Mouse (Mus musculus): ENCODE data around the gene Gga1. TPM values are rescaled to one million over a fixed set of nuclear protein-coding genes. Genes with fewer than 3 reads are reported as not detected.

Gga1 gene
- total RNA-seq, 2 experiments from 2014 or later, result 40.4 to 45.2 TPM

DNA sequence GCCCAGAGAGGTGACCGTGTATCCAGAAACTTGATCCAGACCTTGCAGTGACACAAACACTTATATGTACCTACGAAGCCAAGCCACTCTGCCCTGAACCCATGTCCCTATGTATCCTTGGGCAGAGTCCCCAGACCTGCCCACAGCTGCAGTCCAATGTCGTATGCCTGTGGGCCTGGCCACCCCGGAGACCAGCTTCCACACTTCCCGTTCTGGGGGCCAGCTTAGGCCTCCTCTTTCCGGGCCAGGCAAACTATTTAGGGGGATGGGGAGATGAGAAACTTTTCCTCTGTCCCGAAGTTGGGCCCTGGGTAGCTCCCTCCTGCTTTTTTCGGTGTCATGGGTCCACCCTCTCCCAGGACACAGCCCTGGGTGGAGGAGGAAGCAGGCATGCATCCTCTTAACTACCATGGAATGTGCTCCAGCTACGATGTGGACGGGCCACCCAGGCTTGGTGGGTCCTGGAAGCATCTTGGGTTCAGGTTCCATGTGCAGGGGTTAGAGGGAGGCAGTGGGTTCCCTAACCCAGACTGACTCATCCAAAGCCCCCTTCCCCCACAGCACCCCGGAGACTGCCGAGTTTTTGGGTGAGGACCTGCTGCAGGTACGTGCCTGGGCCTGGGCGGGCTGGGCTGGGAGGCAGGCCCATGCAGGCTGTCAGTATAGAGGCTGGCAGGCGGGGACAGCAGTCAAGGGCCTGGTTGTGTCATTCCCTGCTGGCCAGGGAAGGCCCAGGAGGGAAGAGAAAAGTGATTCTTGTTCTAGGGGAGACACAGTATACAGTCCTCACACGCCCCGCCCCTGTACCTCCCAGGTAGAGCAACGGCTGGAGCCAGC, 23.8 kb downstream of the Gga1 start:
- no peak for DNase-seq
- intact Hi-C loops (cut with DNase I), result loop anchor here (5.0 kb wide), 1 partner anchor 116 kb away; no protein-coding TSS in a partner anchor

GRCm38 (mm10) chr15:78901422-78901789, 24.4 kb downstream of the Gga1 start:
- DNase-seq, result no peak
- intact Hi-C loops (cut with DNase I), result loop anchor here (5.0 kb wide), 1 partner anchor 116 kb away; no protein-coding TSS in a partner anchor

DNA sequence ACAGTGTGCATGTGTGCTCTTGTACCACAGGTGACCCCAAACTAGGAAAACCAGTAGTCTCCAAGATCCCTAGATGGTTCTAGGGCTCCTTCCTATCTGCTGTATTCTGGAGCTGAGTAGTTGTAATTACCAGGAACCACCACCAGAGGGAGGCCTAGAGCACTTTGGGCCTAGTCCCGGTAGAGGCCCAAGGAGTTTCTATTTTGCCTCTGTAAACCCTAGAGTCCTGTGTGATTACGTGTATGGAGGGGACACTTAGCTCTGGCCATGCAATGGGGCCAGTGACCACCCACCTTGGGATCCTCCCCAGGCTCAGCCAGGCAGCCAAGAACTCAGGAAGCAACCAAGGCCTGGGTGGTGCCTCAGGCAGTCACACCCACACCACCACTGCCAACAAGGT, 26.3 kb downstream of the Gga1 start:
- intact Hi-C loops (cut with DNase I), result loop anchor here (5.0 kb wide), 1 partner anchor 114 kb away; no protein-coding TSS in a partner anchor
- peak; percentile 88 to 93 for DNase-seq

DNA sequence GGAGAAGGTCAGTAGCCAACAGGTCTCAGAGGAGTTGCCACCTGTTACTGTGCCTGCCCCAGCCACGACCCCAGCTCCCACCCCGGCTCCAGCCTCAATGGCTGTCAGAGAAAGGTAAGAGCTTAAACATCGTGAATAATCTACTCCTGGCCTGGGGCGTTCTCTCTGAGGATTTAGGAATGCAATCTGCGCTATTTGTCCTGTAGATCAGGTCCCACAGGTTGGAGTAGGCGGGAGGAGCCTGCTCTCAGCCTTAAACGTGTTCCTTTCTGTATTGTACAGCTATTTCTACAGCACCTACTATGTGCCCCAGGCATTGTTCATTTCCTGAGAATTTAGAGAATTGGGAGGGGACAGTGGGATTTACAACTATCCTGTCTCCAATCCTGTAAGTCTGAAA, 31.4 kb downstream of the Gga1 start:
- intact Hi-C loops (cut with DNase I), result no loop called here
- DNase-seq, result no peak

DNA sequence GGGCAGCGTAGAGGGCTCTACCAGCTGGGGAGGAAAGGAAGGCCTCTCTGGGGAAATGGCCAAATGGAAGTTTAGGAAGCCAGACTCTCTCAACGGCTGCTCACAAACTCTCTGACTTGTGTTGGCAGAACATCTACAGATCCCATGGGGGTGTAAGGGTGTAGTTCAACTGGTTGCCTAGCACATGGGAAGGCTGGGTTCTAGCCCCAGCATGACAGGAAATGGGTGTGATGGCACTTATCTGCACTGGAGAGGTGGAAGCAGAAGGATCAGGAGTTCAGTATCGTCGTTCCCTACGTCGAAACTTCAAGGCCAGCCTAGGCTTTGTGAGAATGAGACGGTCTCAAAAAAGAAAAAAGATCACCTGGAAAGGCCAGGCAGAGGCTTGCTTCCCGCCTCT, 32.0 kb downstream of the Gga1 start:
- intact Hi-C loops (cut with DNase I), result no loop called here
- DNase-seq, result no peak

DNA sequence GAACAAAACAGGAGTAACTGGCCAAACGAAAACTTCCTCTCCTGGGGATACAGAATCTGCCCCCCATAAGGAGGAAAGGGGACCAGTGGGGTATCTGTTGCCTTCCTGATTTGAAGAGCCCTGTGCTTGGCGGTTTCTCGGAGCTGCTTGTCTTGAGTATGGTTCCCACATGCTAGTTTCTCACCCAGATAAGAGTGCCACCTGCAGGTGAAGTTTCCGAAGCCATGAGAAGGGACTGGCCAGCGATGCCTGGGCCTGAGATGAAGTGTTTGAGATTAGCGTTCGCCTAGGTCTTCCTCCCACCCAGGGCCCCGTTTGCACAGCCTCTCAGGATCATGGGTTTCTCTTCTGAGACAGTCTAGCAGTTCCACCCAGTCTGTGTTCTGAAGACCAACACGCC, 35.0 kb downstream of the Gga1 start:
- intact Hi-C loops (cut with DNase I), result loop anchor here (2.0 to 10.0 kb wide), 3 partner anchors 160 to 289 kb away; partner anchors contain the start of genes 1700088E04Rik and Polr2f
- DNase-seq, result no peak

- intact Hi-C loops (cut with DNase I), result loop anchor here (2.0 to 10.0 kb wide), 3 partner anchors 159 to 291 kb away; partner anchors contain the start of genes 1700088E04Rik and Polr2f
- DNase-seq, result peak; percentile 95
These were observed 36.7 kb downstream of the Gga1 start, which contains the start of gene Pdxp for GRCm38 (mm10) chr15:78913632-78914090. Pdxp (plus strand) TSS chr15:78913919.

GRCm38 (mm10) chr15:78914091-78914822, 37.3 kb downstream of the Gga1 start:
- intact Hi-C loops (cut with DNase I), result loop anchor here (5.0 to 10.0 kb wide), 2 partner anchors 158 to 231 kb away; partner anchors contain the start of genes 1700088E04Rik and Polr2f
- DNase-seq, result peak in 1 of 2 experiments; percentile 50

GRCm38 (mm10) chr15:78914823-78915659, 38.1 kb downstream of the Gga1 start:
- intact Hi-C loops (cut with DNase I), result loop anchor here (1.0 to 10.0 kb wide), 5 partner anchors 16 to 230 kb away; partner anchors contain the start of genes 1700088E04Rik and Polr2f
- no peak for DNase-seq

DNA sequence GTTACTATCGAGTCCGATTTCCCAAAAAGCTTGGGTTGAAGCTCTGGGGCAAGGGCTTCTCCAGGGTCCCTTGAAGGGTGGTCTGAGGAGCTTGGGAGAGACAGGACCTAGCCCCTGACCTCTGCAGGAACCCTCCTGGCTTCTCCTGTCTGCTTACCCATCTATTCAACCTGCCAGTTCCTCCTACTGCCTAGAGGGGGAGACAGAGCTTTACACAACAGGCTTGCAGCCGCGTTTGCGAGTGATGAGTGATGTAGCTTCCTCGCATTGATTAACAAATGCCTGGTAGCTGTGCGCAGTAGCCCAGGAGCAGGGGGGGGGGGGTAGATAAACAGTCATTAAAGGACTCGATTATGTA, 38.6 kb downstream of the Gga1 start:
- intact Hi-C loops (cut with DNase I), result loop anchor here (1.0 to 10.0 kb wide), 4 partner anchors 16 to 229 kb away; partner anchors contain the start of genes 1700088E04Rik and Polr2f
- DNase-seq, result peak; percentile 87

DNA sequence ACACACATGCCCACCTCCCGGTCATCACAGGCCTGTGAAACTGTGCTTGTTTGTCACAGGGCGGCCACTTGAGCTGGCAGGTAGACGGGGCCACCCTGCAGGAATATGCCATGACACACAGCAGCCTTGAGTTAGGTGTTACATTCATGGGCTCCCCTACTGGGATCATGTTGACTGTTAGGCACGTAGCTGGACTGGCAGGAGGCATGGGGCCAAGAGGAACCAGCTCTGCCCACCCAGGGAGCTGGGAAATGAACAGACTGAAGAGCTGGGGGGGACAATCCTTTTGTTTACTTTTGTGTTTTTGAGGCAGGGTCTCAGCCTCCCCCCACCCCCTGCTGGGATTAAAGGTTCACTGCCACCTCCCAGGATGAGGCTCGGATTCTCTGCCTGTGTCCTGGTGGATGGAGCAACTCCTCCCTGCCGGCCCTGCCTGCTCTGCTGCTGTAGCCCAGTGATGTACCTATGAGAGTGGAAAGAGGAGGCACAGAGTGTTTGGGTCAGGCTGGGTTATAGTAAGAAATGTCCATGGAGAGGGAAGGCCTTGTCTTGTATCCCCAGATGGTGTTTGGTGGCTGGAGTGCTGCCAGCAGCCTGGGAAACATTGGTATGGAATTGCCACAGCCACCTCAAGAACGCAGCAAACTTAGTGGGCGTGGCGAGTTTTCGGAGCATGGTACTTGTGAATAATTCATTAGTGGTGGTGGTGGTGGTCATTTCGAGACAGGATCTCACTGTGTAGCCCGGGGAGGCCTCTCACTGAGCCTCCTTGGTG, 39.2 kb downstream of the Gga1 start:
- intact Hi-C loops (cut with DNase I), result loop anchor here (10.0 kb wide), 1 partner anchor 229 kb away; the partner anchor contains the start of genes 1700088E04Rik and Polr2f
- no peak for DNase-seq

DNA sequence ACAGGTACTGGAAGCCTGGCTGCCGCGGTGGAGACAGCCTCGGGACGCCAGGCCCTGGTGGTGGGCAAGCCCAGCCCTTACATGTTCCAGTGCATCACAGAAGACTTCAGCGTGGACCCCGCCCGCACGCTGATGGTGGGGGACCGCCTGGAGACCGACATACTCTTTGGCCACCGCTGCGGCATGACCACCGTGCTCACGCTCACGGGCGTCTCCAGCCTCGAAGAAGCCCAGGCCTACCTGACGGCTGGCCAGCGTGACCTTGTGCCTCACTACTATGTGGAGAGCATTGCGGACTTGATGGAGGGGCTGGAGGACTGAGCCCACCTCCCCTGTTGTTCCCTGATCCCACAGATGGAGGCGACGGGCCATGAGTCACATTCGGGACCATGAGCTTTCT, 41.1 kb downstream of the Gga1 start:
- no peak for DNase-seq
- intact Hi-C loops (cut with DNase I), result loop anchor here (10.0 kb wide), 1 partner anchor 227 kb away; the partner anchor contains the start of genes 1700088E04Rik and Polr2f

DNA sequence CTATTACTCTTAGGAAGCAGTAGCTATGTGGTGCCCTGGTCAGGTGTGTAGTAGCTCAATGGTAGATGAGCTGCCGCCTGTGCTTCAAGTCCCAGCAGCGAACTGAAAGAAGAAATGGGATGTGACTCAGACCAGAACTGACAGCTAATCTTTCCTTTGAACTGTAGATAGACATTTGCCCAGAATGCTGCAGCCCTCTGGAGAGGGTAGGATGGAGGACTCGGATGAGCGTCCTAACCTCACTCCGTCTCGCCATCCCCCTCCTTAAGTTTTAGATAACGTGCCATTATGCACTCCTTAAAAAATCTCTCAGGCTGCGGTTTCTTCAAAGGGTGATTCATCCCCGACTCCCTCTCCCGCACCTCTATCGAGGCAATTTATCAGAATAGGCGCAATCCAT, 42.9 kb downstream of the Gga1 start:
- intact Hi-C loops (cut with DNase I), result loop anchor here (10.0 kb wide), 1 partner anchor 225 kb away; the partner anchor contains the start of genes 1700088E04Rik and Polr2f
- DNase-seq, result no peak

- intact Hi-C loops (cut with DNase I), result no loop called here
These were observed 45.7 kb downstream of the Gga1 start for GRCm38 (mm10) chr15:78922700-78923099.

GRCm38 (mm10) chr15:78923585-78923984, 46.6 kb downstream of the Gga1 start:
- no peak for DNase-seq
- intact Hi-C loops (cut with DNase I), result no loop called here

More at GRCm38 (mm10) chr15:78922700-78923099, 45.7 kb downstream of the Gga1 start:
- no peak for DNase-seq

DNA sequence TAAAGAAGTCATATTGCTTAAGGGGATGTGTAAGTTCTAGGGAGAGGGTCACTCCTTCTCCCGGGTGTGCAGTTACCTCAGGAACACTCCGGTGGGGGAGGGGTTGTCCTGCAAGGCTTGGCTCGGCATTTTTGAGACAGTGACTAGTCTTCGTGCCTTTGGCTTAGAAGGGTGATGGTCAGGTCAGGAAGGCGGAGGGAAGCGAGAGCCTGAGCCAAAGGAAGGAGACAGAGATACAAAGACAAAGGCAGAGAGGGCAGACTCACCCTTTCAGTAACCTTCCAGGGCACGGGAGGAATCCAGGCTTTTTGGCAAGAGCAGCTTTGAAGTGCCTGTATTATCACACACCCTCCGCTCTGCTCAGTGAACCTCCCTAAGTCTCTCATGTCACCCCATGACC, 48.1 kb downstream of the Gga1 start:
- DNase-seq, result peak; percentile 43 to 55
- intact Hi-C loops (cut with DNase I), result no loop called here

- DNase-seq, result peak; percentile 95 to 96
- intact Hi-C loops (cut with DNase I), result no loop called here
These were observed 49.3 kb downstream of the Gga1 start, which contains the start of gene Lgals1 for GRCm38 (mm10) chr15:78926021-78926919. Lgals1 (plus strand) TSS chr15:78926725.
